Mouse (Mus musculus) layer of hippocampus, adult 18-20 months (tissue): ENCODE results near the gene Gm20795. TPM values are rescaled to one million over a fixed set of nuclear protein-coding genes. Genes with fewer than 3 reads are reported as not detected.
"Not testable (repeated sequence)": the region's sequence is repeated elsewhere in the genome, so short reads cannot be mapped to it uniquely, and the experiment has no call there.

Experiments
- DNase-seq, 2 experiments: peaks; one replicate each; pipeline ENCODE4 v3.0.0; 2022; ENCODE audit warnings: low spot score in 2 of 2
- long read RNA-seq: library from polyadenylated mRNA; stranded (forward); transcript quantifications from one replicate; pipeline ENCODE4 v2.0.0, GENCODE M21; 2021
- total RNA-seq, 2 experiments: library from RNA; stranded (reverse); gene quantifications; 2 replicates each; pipeline ENCODE4 v1.2.3; 2021

The Gm20795 gene
- not detected for total RNA-seq
- long read RNA-seq: 0 reads

- not testable (repeated sequence) for DNase-seq
These were observed at the start of gene Gm20795 for GRCm38 (mm10) chrY:40804614-40805013. Gene Gm20795 (plus strand): TSS chrY:40804914.

GRCm38 (mm10) chrY:40775665-40776064 lies 29.0 kb upstream of the Gm20795 start, which contains the start of gene Gm21797:
Gene Gm21797 (minus strand): TSS chrY:40775765.
- DNase-seq: not testable (repeated sequence)

Other genes with a start within 250 kb of the Gm20795 start
- not detected for gene Gm21852, start 152.9 kb upstream of the Gm20795 start, total RNA-seq
- not detected for gene Gm21797, start 29.1 kb upstream of the Gm20795 start, total RNA-seq